Mouse (Mus musculus): ENCODE measurements around the gene Rbfox3.

DNA sequence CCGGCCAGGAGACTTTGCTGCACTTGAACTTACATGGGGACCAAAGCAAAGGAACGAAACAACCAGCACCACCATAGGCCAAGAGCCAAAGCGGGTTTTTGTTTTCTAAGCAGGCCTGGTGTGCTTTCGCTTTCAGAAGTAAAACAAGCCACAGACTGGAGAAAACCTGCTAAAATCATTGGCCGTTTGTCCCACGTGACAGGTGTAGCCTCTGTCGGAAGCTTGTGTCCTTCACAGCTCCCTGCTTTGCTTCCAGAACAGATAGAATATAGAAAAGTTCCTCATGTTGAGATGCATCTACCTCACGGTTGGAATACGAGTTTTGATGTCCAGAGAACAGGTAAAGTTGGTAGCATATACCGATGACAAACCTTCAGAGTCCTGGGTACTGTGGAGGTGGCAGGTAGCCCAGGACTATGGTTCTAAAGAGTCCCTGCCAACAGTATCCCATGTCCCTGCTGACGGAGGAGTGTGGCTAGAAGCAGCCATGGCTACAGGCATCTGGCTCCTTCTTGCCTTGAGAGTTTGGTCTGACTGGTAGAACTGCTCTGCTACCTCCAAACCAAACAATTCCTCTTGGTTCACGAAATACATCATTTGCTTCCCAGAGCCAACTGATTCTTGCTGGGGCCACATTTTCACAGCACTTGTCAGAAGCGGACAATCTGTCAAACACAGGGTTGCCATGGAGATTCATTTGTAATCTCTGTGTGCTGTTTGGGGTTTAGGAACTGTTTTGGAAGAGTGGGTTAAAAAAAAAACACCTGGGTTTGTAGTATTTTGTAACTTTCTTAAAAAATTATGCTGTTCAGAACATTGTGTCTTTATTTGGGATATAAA, 258.8 kb downstream of the Rbfox3 start:
- TF ChIP-seq POLR2A (IDR thresholded peaks at IDR 0.05; ENCODE audit: low read depth, low read length) (no peak), CTCF (IDR thresholded peaks at IDR 0.05; ENCODE audit: extremely low read depth, insufficient read depth, insufficient read length, insufficient replicate concordance) (no peak)
